ENCODE assay signal across 8 mouse cellular contexts in the genomic region with DNA sequence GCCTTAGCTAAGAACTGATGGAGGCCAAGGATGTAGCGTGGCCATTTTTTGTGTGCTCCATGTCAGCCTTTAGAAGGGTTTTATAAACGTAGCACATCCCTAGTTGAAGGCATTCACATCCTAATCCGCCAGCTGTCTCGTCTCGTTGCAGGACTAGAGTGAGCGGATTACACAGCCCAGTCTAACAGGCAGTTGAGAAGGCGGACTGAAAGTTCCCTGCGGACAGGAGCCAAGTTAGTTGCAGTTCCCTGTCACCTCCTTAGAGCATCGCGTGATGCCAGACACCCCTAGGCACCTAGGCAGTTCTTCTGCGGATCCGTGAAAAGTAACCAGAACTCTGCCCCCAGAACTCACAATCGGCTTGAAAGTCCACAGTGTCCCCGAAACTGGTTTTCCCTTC. TPM values are rescaled to one million over a fixed set of nuclear protein-coding genes. Genes with fewer than 3 reads are reported as not detected.
A peak's percentile ranks its signal among the peaks of the same experiment; 100 is the strongest.
DNase-seq lines count a peak whose midpoint lies in the region; ATAC-seq and TF ChIP-seq lines count a peak whose summit lies in the region.

No protein-coding gene starts in this region.

- no peak for ATAC-seq in embryonic facial prominence, embryonic 13.5 days (ENCODE audit: insufficient number of reproducible peaks, insufficient read depth, low FRiP score, low TSS enrichment, low read depth)
- ATAC-seq in heart, embryonic 15.5 days (replicated peaks; ENCODE audit: insufficient number of reproducible peaks, insufficient read depth, low FRiP score, low read depth): no peak
- no peak for ATAC-seq in inflammation-experienced regulatory T-cells, adult 6 months

- peaks cover 5% of the 10 kb centered on the region; the same call in 1 of the 2 replicates for H3K9me3 ChIP-seq in embryonic facial prominence, embryonic 13.5 days
- H3K9me3 ChIP-seq in heart, embryonic 15.5 days (replicated peaks): no peaks in the 10 kb centered on the region

- H3K27ac ChIP-seq in spleen, adult 2 months (ENCODE audit: insufficient read depth, low read length): peak overlapping the region; percentile 59
- peak overlapping the region; percentile 98 for H3K27ac ChIP-seq in embryonic facial prominence, embryonic 13.5 days
- peak overlapping the region; percentile 100 for H3K27ac ChIP-seq in heart, embryonic 15.5 days

- TF ChIP-seq CTCF in spleen, adult 2 months (IDR thresholded peaks at IDR 0.05; ENCODE audit: extremely low read depth, insufficient read depth, insufficient read length, insufficient replicate concordance): no peak

- no peak for TF ChIP-seq POLR2A in spleen, adult 2 months (IDR thresholded peaks at IDR 0.05; ENCODE audit: low read depth, low read length)

- H3K4me3 ChIP-seq in spleen, adult 2 months (ENCODE audit: extremely low read depth, insufficient read depth, insufficient read length): peak overlapping the region; percentile 34; the same call in 1 of the 2 replicates
- peak overlapping the region; percentile 81 for H3K4me3 ChIP-seq in embryonic facial prominence, embryonic 13.5 days
- peak overlapping the region; percentile 75 for H3K4me3 ChIP-seq in heart, embryonic 15.5 days

- WGBS in spleen, adult 2 months: 6% methylated on average over 14 of the region's 14 CpGs
- WGBS in embryonic facial prominence, embryonic 13.5 days: 4% methylated on average over 14 of the region's 14 CpGs
- 3% methylated on average over 14 of the region's 14 CpGs for WGBS in heart, embryonic 15.5 days

- DNase-seq in spleen, adult 2 months (ENCODE audit: low read depth in 1 of 2, low spot score in 2 of 2): no peak
- no peak for DNase-seq in spleen, adult 12 weeks (ENCODE audit: low spot score)
- peak; percentile 53 for DNase-seq in kidney, postnatal 14 days
- DNase-seq in lung, postnatal 36 days: peak; percentile 38
- DNase-seq in retina, postnatal 1 day: peak; percentile 85

- H3K9ac ChIP-seq in embryonic facial prominence, embryonic 13.5 days: peak overlapping the region; percentile 93
- H3K9ac ChIP-seq in heart, embryonic 15.5 days: peak overlapping the region; percentile 93

- no peaks in the 10 kb centered on the region for H3K36me3 ChIP-seq in spleen, adult 2 months (ENCODE audit: control insufficient read depth, insufficient read depth, low read length)
- peaks cover 20% of the 10 kb centered on the region for H3K36me3 ChIP-seq in embryonic facial prominence, embryonic 13.5 days
- peaks cover 15% of the 10 kb centered on the region for H3K36me3 ChIP-seq in heart, embryonic 15.5 days

- peak overlapping the region; percentile 83 for H3K4me2 ChIP-seq in embryonic facial prominence, embryonic 13.5 days
- H3K4me2 ChIP-seq in heart, embryonic 15.5 days: peak overlapping the region; percentile 94

- H3K4me1 ChIP-seq in spleen, adult 2 months (ENCODE audit: control insufficient read depth, insufficient read depth, insufficient read length): peaks cover 9% of the 10 kb centered on the region; the same call in 1 of the 2 replicates
- H3K4me1 ChIP-seq in embryonic facial prominence, embryonic 13.5 days: peaks cover 16% of the 10 kb centered on the region
- H3K4me1 ChIP-seq in heart, embryonic 15.5 days (replicated peaks): peaks cover 16% of the 10 kb centered on the region

- H3K27me3 ChIP-seq in spleen, adult 2 months (ENCODE audit: control insufficient read depth, insufficient read depth, low read length): peaks cover 7% of the 10 kb centered on the region; the same call in 1 of the 2 replicates
- H3K27me3 ChIP-seq in embryonic facial prominence, embryonic 13.5 days: no peaks in the 10 kb centered on the region
- no peaks in the 10 kb centered on the region for H3K27me3 ChIP-seq in heart, embryonic 15.5 days

RNA-seq across cellular contexts. Expression of gene A930033H14Rik, which starts 0.9 kb away (rescaled TPM):
- 0.53 and 0.58 TPM in 2 replicates for polyA plus RNA-seq in spleen, adult 2 months (2012; rRNA removed)
- 2.9 and 3.0 TPM in 2 replicates for polyA plus RNA-seq in embryonic facial prominence, embryonic 13.5 days (2015; fragmentation: Nextera tagmentation; extraction: Ambion mirVana)
- polyA plus RNA-seq in heart, embryonic 15.5 days (2015; fragmentation: Nextera tagmentation; extraction: Ambion mirVana): 1.5 and 1.8 TPM in 2 replicates
- not detected for polyA plus RNA-seq in inflammation-experienced regulatory T-cells, adult 6 months (2017; shearing (Covaris generic))

Comparison
In these comparisons a context has a peak if more than half of its experiments do, and no peak if none do; other contexts are left out.
1. DNase-seq: peak in kidney, postnatal 14 days (single experiment), lung, postnatal 36 days (single experiment) and retina, postnatal 1 day (single experiment); none in spleen, adult 2 months (0 of 2) and spleen, adult 12 weeks (single experiment).
2. Peak in every context shown above with its lines, with median percentiles within 50 percentile points of each other: H3K27ac ChIP-seq and H3K4me3 ChIP-seq.